11 mouse cellular contexts compared by ENCODE assay signal in genomic region chr19:12833625-12834024, GRCm38 (mm10). TPM values are rescaled to one million over a fixed set of nuclear protein-coding genes. Genes with fewer than 3 reads are reported as not detected.
DNase-seq lines count a peak whose midpoint lies in the region; ATAC-seq and TF ChIP-seq lines count a peak whose summit lies in the region.
"Had no signal": no experiment of that assay in that cellular context is flagged by ENCODE, and none has a peak within 500 bp of the region (broad histone marks: within the 10 kb centered on the region; RNA-seq: fewer than 3 reads in every experiment).

No protein-coding gene starts in this region.

- no peak for TF ChIP-seq CTCF in CH12.LX (conservative IDR thresholded peaks at IDR 0.05 in 1 of 2, IDR thresholded peaks at IDR 0.05 in 1 of 2; ENCODE audit: low read depth in 2 of 2, low read length in 2 of 2)
- TF ChIP-seq CTCF in forebrain, postnatal 0 days (IDR thresholded peaks at IDR 0.05; ENCODE audit: low read depth): no peak

- no peak overlapping the region for H3K4me2 ChIP-seq in CH12.LX (ENCODE audit: insufficient read depth, low read depth, poor library complexity, severe bottlenecking)
- H3K4me2 ChIP-seq in midbrain, embryonic 15.5 days: no peak overlapping the region
- H3K4me2 ChIP-seq in forebrain, postnatal 0 days (ENCODE audit: low read depth): no peak overlapping the region

- H3K27me3 ChIP-seq in CH12.LX (replicated peaks): no peaks in the 10 kb centered on the region
- no peaks in the 10 kb centered on the region for H3K27me3 ChIP-seq in midbrain, embryonic 15.5 days (replicated peaks)
- H3K27me3 ChIP-seq in forebrain, postnatal 0 days (ENCODE audit: insufficient read depth, low read length): no peaks in the 10 kb centered on the region

- no peaks in the 10 kb centered on the region for H3K79me2 ChIP-seq in CH12.LX (replicated peaks; ENCODE audit: control insufficient read depth, extremely low read depth, insufficient read depth, poor library complexity, severe bottlenecking)

- ATAC-seq in midbrain, embryonic 15.5 days (replicated peaks): no peak
- no peak for ATAC-seq in forebrain, postnatal 0 days

- H3K36me3 ChIP-seq in CH12.LX (replicated peaks in 1 of 2; ENCODE audit: control insufficient read depth in 1 of 2, insufficient read depth in 1 of 2, low read length in 1 of 2): peaks cover 30 to 62% of the 10 kb centered on the region in 2 experiments
- H3K36me3 ChIP-seq in midbrain, embryonic 15.5 days (replicated peaks): no peaks in the 10 kb centered on the region
- H3K36me3 ChIP-seq in forebrain, postnatal 0 days (ENCODE audit: insufficient read depth): no peaks in the 10 kb centered on the region

- H3K9me3 ChIP-seq in CH12.LX (replicated peaks; ENCODE audit: low read length): no peaks in the 10 kb centered on the region
- no peaks in the 10 kb centered on the region for H3K9me3 ChIP-seq in midbrain, embryonic 15.5 days
- no peaks in the 10 kb centered on the region for H3K9me3 ChIP-seq in forebrain, postnatal 0 days (ENCODE audit: low read length)

- peak; percentile 4 to 58 for DNase-seq in layer of hippocampus, adult 18-20 months (ENCODE audit: low spot score in 2 of 2)
- DNase-seq in layer of hippocampus, postnatal 10 days (ENCODE audit: low spot score in 2 of 2): no peak
- DNase-seq in CH12.LX (ENCODE audit: extremely low read depth): peak; percentile 56
- peak; percentile 8 to 18 for DNase-seq in layer of hippocampus, adult 8-10 months (ENCODE audit: low spot score in 2 of 2)
- peak; percentile 67 to 82 for DNase-seq in natural killer cell, adult 2 months (ENCODE audit: low spot score in 2 of 2)
- no peak for DNase-seq in lung, postnatal 14 days
- DNase-seq in forebrain, postnatal 0 days: no peak
- DNase-seq: embryo, embryonic 11 days; kidney, adult 18-20 months had no signal

- H3K9ac ChIP-seq in CH12.LX (ENCODE audit: insufficient read depth, low read depth): no peak overlapping the region
- H3K9ac ChIP-seq in midbrain, embryonic 15.5 days: no peak overlapping the region
- H3K9ac ChIP-seq in forebrain, postnatal 0 days: no peak overlapping the region

- no peak overlapping the region for H3K4me3 ChIP-seq in CH12.LX (replicated peaks in 1 of 3; ENCODE audit: low read depth in 2 of 3, low read length in 2 of 3, poor library complexity in 1 of 3)
- H3K4me3 ChIP-seq in midbrain, embryonic 15.5 days: no peak overlapping the region
- H3K4me3 ChIP-seq in forebrain, postnatal 0 days (ENCODE audit: low read depth, low read length): no peak overlapping the region

- TF ChIP-seq RAD21 in CH12.LX (IDR thresholded peaks at IDR 0.05; ENCODE audit: low read depth, low read length): no peak

- in situ Hi-C loops in CH12.LX (cut with MboI; ENCODE audit: low pct_ligation_motif_present, low pct_unique_long_range_greater_than_20kb, low sequenced_read_pairs): no loop called here

- H3K4me1 ChIP-seq in CH12.LX (ENCODE audit: control insufficient read depth in 1 of 2, insufficient read depth in 2 of 2): no peaks in the 10 kb centered on the region; a peak in 1 of 4 replicates
- H3K4me1 ChIP-seq in midbrain, embryonic 15.5 days: no peaks in the 10 kb centered on the region
- no peaks in the 10 kb centered on the region for H3K4me1 ChIP-seq in forebrain, postnatal 0 days (ENCODE audit: insufficient read depth)

- no peak for TF ChIP-seq EP300 in CH12.LX (IDR thresholded peaks at IDR 0.05; ENCODE audit: low read length)

- dilution Hi-C loops in CH12.LX (cut with MboI; ENCODE audit: extremely low pct_ligation_motif_present, extremely low pct_unique_long_range_greater_than_20kb, low sequenced_read_pairs): no loop called here

- WGBS in midbrain, embryonic 15.5 days: 84% methylated on average over 3 of the region's 3 CpGs
- WGBS in forebrain, postnatal 0 days: 87% methylated on average over 3 of the region's 3 CpGs

- no peak for TF ChIP-seq POLR2A in CH12.LX (IDR thresholded peaks at IDR 0.05; ENCODE audit: low read depth, low read length)

- H3K27ac ChIP-seq in CH12.LX (ENCODE audit: insufficient read depth, low read depth): no peak overlapping the region
- H3K27ac ChIP-seq in midbrain, embryonic 15.5 days: no peak overlapping the region
- no peak overlapping the region for H3K27ac ChIP-seq in forebrain, postnatal 0 days (ENCODE audit: low read depth, low read length)

TF ChIP-seq in CH12.LX, 34 proteins besides CTCF, POLR2A, EP300 and RAD21:
- no peak for TF ChIP-seq SIN3A (IDR thresholded peaks at IDR 0.05; ENCODE audit: low read length)
- TF ChIP-seq ETS1 (conservative IDR thresholded peaks at IDR 0.05; ENCODE audit: low read depth, low read length): peak; percentile 50; the same call in 1 of the 2 replicates
- TF ChIP-seq BHLHE40 (IDR thresholded peaks at IDR 0.05; ENCODE audit: low read depth, low read length): 0 out of 2 replicates have a peak, but pooled peaks have one; percentile 33

RNA-seq across cellular contexts. Expression of gene Gm5244, which starts 12.9 kb away (rescaled TPM):
- total RNA-seq in layer of hippocampus, adult 18-20 months (2021): not detected
- total RNA-seq in layer of hippocampus, postnatal 10 days (2021): not detected
- total RNA-seq in CH12.LX (2012; rRNA removed) (not detected in 2 replicates), CH12.LX (2014; rRNA removed) (not detected in 2 replicates)
- polyA plus RNA-seq in CH12.LX (2012; ENCODE audit: insufficient read length, low read depth): not detected in 2 replicates
- total RNA-seq in layer of hippocampus, adult 8-10 months (2022): not detected
- polyA plus RNA-seq in midbrain, embryonic 15.5 days (2015; fragmentation: Nextera tagmentation; extraction: Ambion mirVana): not detected in 2 replicates
- total RNA-seq in forebrain, postnatal 0 days (2014; rRNA removed): not detected in 2 replicates
- polyA plus RNA-seq in forebrain, postnatal 0 days (2015; fragmentation: Nextera tagmentation; extraction: Ambion mirVana): not detected in 2 replicates
- polyA plus RNA-seq: gonadal fat pad, adult 2 months had no signal

RNA-seq across cellular contexts. Expression of gene Olfr1444, which starts 23.5 kb away (rescaled TPM):
- total RNA-seq in layer of hippocampus, adult 18-20 months (2021): not detected
- not detected for total RNA-seq in layer of hippocampus, postnatal 10 days (2021)
- total RNA-seq in CH12.LX (2012; rRNA removed): not detected in 2 replicates
- not detected in 2 replicates for total RNA-seq in CH12.LX (2014; rRNA removed)
- not detected in 2 replicates for polyA plus RNA-seq in CH12.LX (2012; ENCODE audit: insufficient read length, low read depth)
- total RNA-seq in layer of hippocampus, adult 8-10 months (2022): not detected
- polyA plus RNA-seq in midbrain, embryonic 15.5 days (2015; fragmentation: Nextera tagmentation; extraction: Ambion mirVana): not detected in 2 replicates
- not detected in 2 replicates for total RNA-seq in forebrain, postnatal 0 days (2014; rRNA removed)
- polyA plus RNA-seq in forebrain, postnatal 0 days (2015; fragmentation: Nextera tagmentation; extraction: Ambion mirVana): not detected in 2 replicates
- polyA plus RNA-seq: gonadal fat pad, adult 2 months had no signal

RNA-seq across cellular contexts. Expression of gene Lpxn, which starts 37.6 kb away (rescaled TPM):
- total RNA-seq in layer of hippocampus, adult 18-20 months (2021): 1 to 10 TPM; 1.0 to 1.9 TPM
- total RNA-seq in layer of hippocampus, postnatal 10 days (2021): 1 to 10 TPM in 1 of 2 experiments, under 1 TPM in 1; 0.96 to 1.3 TPM
- total RNA-seq in CH12.LX (2012; rRNA removed) (39.2 and 43.0 TPM in 2 replicates), CH12.LX (2014; rRNA removed) (140 and 149 TPM in 2 replicates)
- polyA plus RNA-seq in CH12.LX (2012; ENCODE audit: insufficient read length, low read depth): 61.6 and 66.4 TPM in 2 replicates
- total RNA-seq in layer of hippocampus, adult 8-10 months (2022): 1 to 10 TPM; 1.4 to 6.1 (median 2.7) TPM
- 1.0 TPM in 2 replicates for polyA plus RNA-seq in midbrain, embryonic 15.5 days (2015; fragmentation: Nextera tagmentation; extraction: Ambion mirVana)
- total RNA-seq in forebrain, postnatal 0 days (2014; rRNA removed): 1.8 and 2.2 TPM in 2 replicates
- polyA plus RNA-seq in forebrain, postnatal 0 days (2015; fragmentation: Nextera tagmentation; extraction: Ambion mirVana): 0.59 and 1.3 TPM in 2 replicates

RNA-seq across cellular contexts. Expression of gene Zfp91, which starts 37.7 kb away (rescaled TPM):
- total RNA-seq in layer of hippocampus, adult 18-20 months (2021): 10 to 100 TPM; 84.6 to 90.8 TPM
- 10 to 100 TPM; 78.6 to 82.9 TPM for total RNA-seq in layer of hippocampus, postnatal 10 days (2021)
- total RNA-seq in CH12.LX (2012; rRNA removed) (19.3 and 25.5 TPM in 2 replicates), CH12.LX (2014; rRNA removed) (44.8 and 49.2 TPM in 2 replicates)
- 44.7 and 46.4 TPM in 2 replicates for polyA plus RNA-seq in CH12.LX (2012; ENCODE audit: insufficient read length, low read depth)
- total RNA-seq in layer of hippocampus, adult 8-10 months (2022): 10 to 100 TPM; 87.1 to 94.7 (median 90.9) TPM
- polyA plus RNA-seq in midbrain, embryonic 15.5 days (2015; fragmentation: Nextera tagmentation; extraction: Ambion mirVana): 13.5 and 13.8 TPM in 2 replicates
- 52.9 and 61.1 TPM in 2 replicates for total RNA-seq in forebrain, postnatal 0 days (2014; rRNA removed)
- 10.0 and 11.6 TPM in 2 replicates for polyA plus RNA-seq in forebrain, postnatal 0 days (2015; fragmentation: Nextera tagmentation; extraction: Ambion mirVana)

RNA-seq across cellular contexts. Expression of gene Olfr1445, which starts 50.0 kb away (rescaled TPM):
- total RNA-seq in layer of hippocampus, adult 18-20 months (2021): not detected
- not detected for total RNA-seq in layer of hippocampus, postnatal 10 days (2021)
- total RNA-seq in CH12.LX (2012; rRNA removed) (not detected in 2 replicates), CH12.LX (2014; rRNA removed) (not detected in 2 replicates)
- not detected in 2 replicates for polyA plus RNA-seq in CH12.LX (2012; ENCODE audit: insufficient read length, low read depth)
- total RNA-seq in layer of hippocampus, adult 8-10 months (2022): not detected
- polyA plus RNA-seq in midbrain, embryonic 15.5 days (2015; fragmentation: Nextera tagmentation; extraction: Ambion mirVana): not detected in 2 replicates
- total RNA-seq in forebrain, postnatal 0 days (2014; rRNA removed): not detected in 2 replicates
- not detected in 2 replicates for polyA plus RNA-seq in forebrain, postnatal 0 days (2015; fragmentation: Nextera tagmentation; extraction: Ambion mirVana)
- polyA plus RNA-seq: gonadal fat pad, adult 2 months had no signal

Comparison
In these comparisons a context has a peak if more than half of its experiments do, and no peak if none do; other contexts are left out.
1. DNase-seq: peak in layer of hippocampus, adult 18-20 months (2 of 2), CH12.LX (single experiment), layer of hippocampus, adult 8-10 months (2 of 2) and natural killer cell, adult 2 months (2 of 2); none in layer of hippocampus, postnatal 10 days (0 of 2), lung, postnatal 14 days (single experiment) and forebrain, postnatal 0 days (single experiment).
2. RNA of gene Lpxn, which starts 37.6 kb away (total RNA-seq): 39.2 to 149 TPM in CH12.LX; 1.4 to 6.1 TPM in layer of hippocampus, adult 8-10 months, 1.0 to 1.9 TPM in layer of hippocampus, adult 18-20 months, 1.8 to 2.2 TPM in forebrain, postnatal 0 days and 0.96 to 1.3 TPM in layer of hippocampus, postnatal 10 days; every median in the first group is over 4 times any median in the second.